Mouse (Mus musculus) lung, embryonic 16.5 days (tissue): ENCODE results near the gene Vwa1. TPM values are rescaled to one million over a fixed set of nuclear protein-coding genes. Genes with fewer than 3 reads are reported as not detected.
"Not testable (repeated sequence)": the region's sequence is repeated elsewhere in the genome, so short reads cannot be mapped to it uniquely, and the experiment has no call there.

Experiments
- ATAC-seq: fragments of 200-750 bp; cut with Nextera tagmentation; 2 replicates; pipeline ENCODE4 v1.8.0; 2017; ENCODE audit warnings: low read depth, mild to moderate bottlenecking, moderate library complexity
- H3K27ac ChIP-seq: fragments of 300-500 bp; sonication (generic); 2 replicates; pipeline ENCODE4 v1.5.1; 2014; ENCODE audit warnings: mild to moderate bottlenecking, control low read depth, low read length
- H3K27me3 ChIP-seq: fragments of 300-500 bp; sonication (generic); 2 replicates; pipeline ENCODE4 v1.6.1; 2014; ENCODE audit warnings: low read depth, low read length, mixed read lengths; ENCODE audit not compliant: control insufficient read depth, insufficient read depth
- H3K36me3 ChIP-seq: fragments of 300-500 bp; sonication (generic); 2 replicates; pipeline ENCODE4 v1.6.1; 2014; ENCODE audit warnings: low read length; ENCODE audit not compliant: control insufficient read depth, insufficient read depth
- H3K4me1 ChIP-seq: fragments of 300-500 bp; sonication (generic); replicated peaks from 2 replicates; pipeline ENCODE4 v1.6.1; 2014; ENCODE audit warnings: low read length, mixed read lengths; ENCODE audit not compliant: control insufficient read depth, insufficient read depth
- H3K4me2 ChIP-seq: fragments of 300-500 bp; sonication (generic); 2 replicates; pipeline ENCODE4 v1.6.1; 2014; ENCODE audit warnings: low read depth, low read length, control low read depth
- H3K4me3 ChIP-seq: fragments of 300-500 bp; sonication (generic); 2 replicates; pipeline ENCODE4 v1.5.1; 2014; ENCODE audit warnings: mild to moderate bottlenecking, low read length, control low read depth
- H3K9ac ChIP-seq: fragments of 300-500 bp; sonication (generic); 2 replicates; pipeline ENCODE4 v1.6.1; 2014; ENCODE audit warnings: low read length, control low read depth
- H3K9me3 ChIP-seq: fragments of 300-500 bp; sonication (generic); 2 replicates; pipeline ENCODE4 v1.6.1; 2016; ENCODE audit warnings: low read length; ENCODE audit not compliant: control insufficient read depth
- WGBS: fragments of 180-500 bp; shearing (Covaris S2); extraction: QIAGEN DNeasy Blood & Tissue Kit; methylation state at CpG from one replicate; pipeline ENCODE4 v1.1.7; 2014; 5-methylcytosine and 5-hydroxymethylcytosine counted together
- polyA plus RNA-seq: library from polyadenylated mRNA; unstranded; fragments of >200 nt; fragmentation: Nextera tagmentation; extraction: Ambion mirVana; gene quantifications from 2 replicates; pipeline ENCODE4 v1.2.1, GENCODE M21; 2015

Vwa1 gene
- polyA plus RNA-seq, 1 experiment from 2014 or later = 7.5 TPM

GRCm38 (mm10) chr4:155802075-155802474 lies 27.6 kb upstream of the Vwa1 start:
- WGBS = 95% methylated on average over 1 of the region's 1 CpGs

GRCm38 (mm10) chr4:155793730-155794129 lies 19.2 kb upstream of the Vwa1 start:
- WGBS = 45% methylated on average over 2 of the region's 2 CpGs

More at GRCm38 (mm10) chr4:155802075-155802474, 27.6 kb upstream of the Vwa1 start:
- no peak overlapping the region for H3K27ac ChIP-seq
- no peaks in the 10 kb centered on the region for H3K36me3 ChIP-seq
- no peaks in the 10 kb centered on the region; the same call in 1 of the 2 replicates for H3K27me3 ChIP-seq
- H3K4me2 ChIP-seq = no peak overlapping the region
- no peak for ATAC-seq
- peaks cover 12% of the 10 kb centered on the region for H3K4me1 ChIP-seq
- H3K4me3 ChIP-seq = no peak overlapping the region
- H3K9me3 ChIP-seq = no peaks in the 10 kb centered on the region
- no peak overlapping the region for H3K9ac ChIP-seq

GRCm38 (mm10) chr4:155791240-155791933 lies 16.9 kb upstream of the Vwa1 start:
- Histone ChIP-seq H3K9ac (no peak overlapping the region), H3K4me3 (no peak overlapping the region), H3K9me3 (no peaks in the 10 kb centered on the region), H3K27me3 (no peaks in the 10 kb centered on the region), H3K4me2 (no peak overlapping the region), H3K27ac (no peak overlapping the region), H3K4me1 (no peaks in the 10 kb centered on the region), H3K36me3 (no peaks in the 10 kb centered on the region)
- no peak for ATAC-seq
- 69% methylated on average over 24 of the region's 24 CpGs for WGBS

More at GRCm38 (mm10) chr4:155793730-155794129, 19.2 kb upstream of the Vwa1 start:
- H3K4me2 ChIP-seq = no peak overlapping the region
- peak; percentile 47; the same call in 1 of the 2 replicates for ATAC-seq
- H3K4me3 ChIP-seq = no peak overlapping the region
- no peaks in the 10 kb centered on the region for H3K4me1 ChIP-seq
- H3K27ac ChIP-seq = no peak overlapping the region
- H3K27me3 ChIP-seq = no peaks in the 10 kb centered on the region; the same call in 1 of the 2 replicates
- H3K9ac ChIP-seq = no peak overlapping the region
- no peaks in the 10 kb centered on the region for H3K9me3 ChIP-seq
- H3K36me3 ChIP-seq = no peaks in the 10 kb centered on the region

- ATAC-seq = 0 out of 2 replicates have a peak, but pooled peaks have one; percentile 34
- 51% methylated on average over 3 of the region's 3 CpGs for WGBS
These were observed 16.2 kb upstream of the Vwa1 start for GRCm38 (mm10) chr4:155790650-155791161.

GRCm38 (mm10) chr4:155790021-155790489 lies 15.6 kb upstream of the Vwa1 start, which contains the start of gene Ankrd65:
Ankrd65 (plus strand) TSS chr4:155790439.
- H3K9ac ChIP-seq = no peak within 1 kb of the TSS
- no peaks in the 10 kb centered on the region for H3K4me1 ChIP-seq
- no peak within 1 kb of the TSS for H3K27ac ChIP-seq
- no peaks in the 10 kb centered on the region for H3K36me3 ChIP-seq
- no peak within 1 kb of the TSS for H3K4me3 ChIP-seq
- no peak for ATAC-seq
- no peak within 1 kb of the TSS for H3K4me2 ChIP-seq
- whole genome bisulfite sequencing = 69% methylated on average over 3 of the region's 3 CpGs
- no peaks in the 10 kb centered on the region for H3K9me3 ChIP-seq
- H3K27me3 ChIP-seq = no peaks in the 10 kb centered on the region

More at GRCm38 (mm10) chr4:155790650-155791161, 16.2 kb upstream of the Vwa1 start:
- H3K4me1 ChIP-seq = no peaks in the 10 kb centered on the region
- H3K27me3 ChIP-seq = no peaks in the 10 kb centered on the region
- H3K4me2 ChIP-seq = no peak overlapping the region
- no peak overlapping the region for H3K9ac ChIP-seq
- no peaks in the 10 kb centered on the region for H3K36me3 ChIP-seq
- H3K9me3 ChIP-seq = no peaks in the 10 kb centered on the region
- H3K27ac ChIP-seq = no peak overlapping the region
- no peak overlapping the region for H3K4me3 ChIP-seq

- H3K27ac ChIP-seq, H3K36me3 ChIP-seq, H3K9me3 ChIP-seq, H3K4me1 ChIP-seq, H3K9ac ChIP-seq, ATAC-seq, H3K4me2 ChIP-seq, H3K4me3 ChIP-seq, H3K27me3 ChIP-seq: not testable (repeated sequence)
- 71% methylated on average over 4 of the region's 4 CpGs for WGBS
These were observed 14.3 kb upstream of the Vwa1 start for GRCm38 (mm10) chr4:155788833-155789232.

- H3K9ac ChIP-seq = no peak overlapping the region
- no peaks in the 10 kb centered on the region for H3K36me3 ChIP-seq
- H3K4me1 ChIP-seq = peaks cover 8% of the 10 kb centered on the region
- no peak overlapping the region for H3K27ac ChIP-seq
- no peaks in the 10 kb centered on the region for H3K9me3 ChIP-seq
- H3K4me3 ChIP-seq = no peak overlapping the region
- H3K4me2 ChIP-seq = no peak overlapping the region
- no peaks in the 10 kb centered on the region for H3K27me3 ChIP-seq
- WGBS = 73% methylated on average over 3 of the region's 3 CpGs
- ATAC-seq = no peak
These were observed 13.8 kb upstream of the Vwa1 start for GRCm38 (mm10) chr4:155788300-155788699.

GRCm38 (mm10) chr4:155785819-155786218 lies 11.3 kb upstream of the Vwa1 start, which contains the start of gene Tmem88b:
Tmem88b (minus strand) TSS chr4:155785874.
- H3K9ac ChIP-seq = no peak within 1 kb of the TSS
- 51% methylated on average over 5 of the region's 5 CpGs for WGBS
- peak within 1 kb of the TSS; percentile 71 for H3K4me3 ChIP-seq
- peaks cover 11% of the 10 kb centered on the region for H3K4me1 ChIP-seq
- no peaks in the 10 kb centered on the region for H3K36me3 ChIP-seq
- H3K9me3 ChIP-seq = no peaks in the 10 kb centered on the region
- H3K27me3 ChIP-seq = no peaks in the 10 kb centered on the region
- peak within 1 kb of the TSS; percentile 92 for H3K4me2 ChIP-seq
- no peak within 1 kb of the TSS for H3K27ac ChIP-seq
- no peak for ATAC-seq

GRCm38 (mm10) chr4:155785246-155785645 lies 10.7 kb upstream of the Vwa1 start:
- WGBS = 80% methylated on average over 10 of the region's 10 CpGs
- H3K4me1 ChIP-seq = peaks cover 12% of the 10 kb centered on the region
- H3K27ac ChIP-seq = no peak overlapping the region
- no peak overlapping the region for H3K4me2 ChIP-seq
- no peaks in the 10 kb centered on the region for H3K9me3 ChIP-seq
- no peaks in the 10 kb centered on the region for H3K36me3 ChIP-seq
- no peak for ATAC-seq
- no peak overlapping the region for H3K9ac ChIP-seq
- H3K4me3 ChIP-seq = no peak overlapping the region
- no peaks in the 10 kb centered on the region for H3K27me3 ChIP-seq
